Mouse (Mus musculus): ENCODE measurements around the gene Cfap74. TPM values are rescaled to one million over a fixed set of nuclear protein-coding genes. Genes with fewer than 3 reads are reported as not detected.
"Not testable (repeated sequence)": the region's sequence is repeated elsewhere in the genome, so short reads cannot be mapped to it uniquely, and the experiment has no call there.

Gene Cfap74
- polyA plus RNA-seq, 1 experiment from 2014 or later: 1.5 TPM

DNA sequence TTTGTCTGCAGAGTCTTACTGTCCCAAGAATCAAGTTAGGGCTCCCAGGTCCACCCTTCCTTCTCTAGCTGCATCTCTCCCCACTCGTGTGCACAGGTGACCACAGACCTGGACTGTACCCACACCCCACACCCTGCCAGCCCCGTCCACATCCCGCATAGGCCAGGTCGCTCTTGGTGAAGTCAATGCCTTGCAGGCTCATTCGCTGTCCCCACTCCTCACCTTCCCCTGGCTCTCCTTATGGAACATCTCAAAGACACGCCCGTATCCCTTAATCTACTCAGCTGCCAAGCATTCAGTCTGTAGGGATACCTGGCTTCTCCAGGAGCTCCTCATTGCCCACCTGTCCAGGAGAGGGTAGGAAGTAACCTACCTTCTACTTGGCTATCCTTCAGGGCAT lies 62.4 kb downstream of the Cfap74 start:
- H3K9me3 ChIP-seq (ENCODE audit: low read length): no peaks in the 10 kb centered on the region
- no peaks in the 10 kb centered on the region for H3K4me1 ChIP-seq (ENCODE audit: insufficient read depth, low read length)
- no peak overlapping the region for H3K4me3 ChIP-seq (ENCODE audit: low read length)
- H3K27me3 ChIP-seq (ENCODE audit: insufficient read depth, low read length): no peaks in the 10 kb centered on the region
- no peak overlapping the region for H3K27ac ChIP-seq (ENCODE audit: low read length)
- no peak overlapping the region for H3K9ac ChIP-seq (replicated peaks; ENCODE audit: low read length)
- no peak overlapping the region for H3K4me2 ChIP-seq (replicated peaks; ENCODE audit: low read depth, low read length)
- WGBS: 86% methylated on average over 7 of the region's 7 CpGs
- ATAC-seq (ENCODE audit: low FRiP score, low TSS enrichment): no peak
- H3K36me3 ChIP-seq (ENCODE audit: insufficient read depth, low read length): no peaks in the 10 kb centered on the region

DNA sequence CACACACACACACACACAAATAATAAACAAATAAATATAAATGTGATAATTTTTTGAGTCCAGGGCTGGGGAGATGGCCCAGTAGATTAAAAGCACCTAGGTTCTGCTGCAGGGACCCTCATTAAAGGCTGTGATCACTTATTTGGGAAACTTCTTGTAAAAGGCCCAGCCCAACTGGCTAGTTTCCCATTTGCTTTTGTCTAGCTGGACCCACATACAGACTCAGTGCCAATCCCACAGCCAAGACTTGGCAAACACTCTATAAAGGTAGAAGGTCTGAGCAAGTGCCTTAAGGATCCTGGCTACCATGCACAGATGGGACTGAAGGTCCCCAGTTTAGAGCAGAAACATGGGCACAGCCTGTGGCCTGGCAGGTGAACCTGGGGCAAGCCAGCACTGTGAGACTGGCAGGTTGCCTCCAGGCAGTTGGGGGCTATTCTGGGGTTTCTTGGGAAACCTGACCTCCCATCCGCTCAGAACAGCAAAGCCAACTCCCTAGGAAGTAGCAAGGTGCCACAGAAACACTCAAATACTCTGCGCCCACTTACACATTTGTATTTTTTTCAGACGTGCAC lies 63.8 kb downstream of the Cfap74 start:
- no peak overlapping the region for H3K27ac ChIP-seq (ENCODE audit: low read length)

DNA sequence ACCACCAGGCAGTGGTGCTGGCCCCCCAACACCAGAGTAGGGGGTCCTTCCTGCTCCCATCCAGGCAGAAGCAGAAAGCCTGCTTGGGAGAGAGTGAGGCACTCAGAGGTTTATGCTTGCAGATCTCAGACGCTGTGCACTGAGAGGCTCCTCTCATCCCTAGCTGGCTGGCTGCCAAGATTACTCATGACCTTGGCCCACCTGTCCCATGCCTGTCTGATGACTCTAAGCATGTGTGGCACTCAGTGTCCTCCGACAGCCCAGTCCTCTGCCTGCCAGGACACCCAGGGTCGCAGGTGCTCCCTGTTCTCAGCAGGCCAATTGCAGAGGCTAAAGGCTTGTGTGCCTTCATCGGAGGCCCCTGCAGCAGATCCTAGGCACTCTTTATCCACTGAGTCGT lies 64.3 kb downstream of the Cfap74 start:
- 49% methylated on average over 5 of the region's 5 CpGs for WGBS
- ATAC-seq (ENCODE audit: low FRiP score, low TSS enrichment): 0 out of 2 replicates have a peak, but pooled peaks have one; percentile 16
- H3K4me2 ChIP-seq (replicated peaks; ENCODE audit: low read depth, low read length): no peak overlapping the region
- H3K9me3 ChIP-seq (ENCODE audit: low read length): no peaks in the 10 kb centered on the region
- H3K36me3 ChIP-seq (ENCODE audit: insufficient read depth, low read length): no peaks in the 10 kb centered on the region
- H3K4me1 ChIP-seq (ENCODE audit: insufficient read depth, low read length): no peaks in the 10 kb centered on the region
- no peak overlapping the region for H3K4me3 ChIP-seq (ENCODE audit: low read length)
- H3K9ac ChIP-seq (replicated peaks; ENCODE audit: low read length): no peak overlapping the region
- no peaks in the 10 kb centered on the region for H3K27me3 ChIP-seq (ENCODE audit: insufficient read depth, low read length)
- no peak overlapping the region for H3K27ac ChIP-seq (ENCODE audit: low read length)

More for the DNA sequence above, 63.8 kb downstream of the Cfap74 start:
- Histone ChIP-seq H3K9me3 (ENCODE audit: low read length) (no peaks in the 10 kb centered on the region), H3K36me3 (ENCODE audit: insufficient read depth, low read length) (no peaks in the 10 kb centered on the region), H3K4me1 (ENCODE audit: insufficient read depth, low read length) (no peaks in the 10 kb centered on the region), H3K9ac (replicated peaks; ENCODE audit: low read length) (no peak overlapping the region), H3K27me3 (ENCODE audit: insufficient read depth, low read length) (no peaks in the 10 kb centered on the region), H3K4me2 (replicated peaks; ENCODE audit: low read depth, low read length) (no peak overlapping the region), H3K4me3 (ENCODE audit: low read length) (no peak overlapping the region)
- 82% methylated on average over 3 of the region's 3 CpGs for WGBS
- ATAC-seq (ENCODE audit: low FRiP score, low TSS enrichment): no peak

DNA sequence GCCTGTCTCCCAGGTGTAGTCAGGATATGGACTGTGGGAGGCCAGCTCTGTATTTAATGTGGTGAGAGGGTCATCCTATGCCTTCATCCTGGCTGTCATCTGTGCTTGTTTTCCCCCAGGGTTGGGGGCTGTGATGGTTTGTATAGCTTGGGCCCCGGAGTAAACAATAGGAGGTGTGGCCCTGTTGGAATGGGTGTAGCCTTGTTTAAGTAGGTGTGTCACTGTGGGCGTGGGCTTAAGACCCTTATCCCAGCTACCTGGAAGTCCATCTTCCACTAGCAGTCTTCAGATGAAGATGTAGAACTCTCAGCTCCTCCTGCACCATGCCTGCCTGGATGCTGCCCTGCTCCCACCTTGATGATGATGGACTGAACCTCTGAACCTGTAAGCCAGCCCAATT lies 64.8 kb downstream of the Cfap74 start:
- not testable (repeated sequence) for H3K27ac ChIP-seq (ENCODE audit: low read length); H3K4me3 ChIP-seq (ENCODE audit: low read length); H3K4me1 ChIP-seq (ENCODE audit: insufficient read depth, low read length); H3K9ac ChIP-seq (replicated peaks; ENCODE audit: low read length); H3K9me3 ChIP-seq (ENCODE audit: low read length); H3K36me3 ChIP-seq (ENCODE audit: insufficient read depth, low read length); H3K4me2 ChIP-seq (replicated peaks; ENCODE audit: low read depth, low read length); H3K27me3 ChIP-seq (ENCODE audit: insufficient read depth, low read length); ATAC-seq (ENCODE audit: low FRiP score, low TSS enrichment)
- 61% methylated on average over 2 of the region's 2 CpGs for WGBS

DNA sequence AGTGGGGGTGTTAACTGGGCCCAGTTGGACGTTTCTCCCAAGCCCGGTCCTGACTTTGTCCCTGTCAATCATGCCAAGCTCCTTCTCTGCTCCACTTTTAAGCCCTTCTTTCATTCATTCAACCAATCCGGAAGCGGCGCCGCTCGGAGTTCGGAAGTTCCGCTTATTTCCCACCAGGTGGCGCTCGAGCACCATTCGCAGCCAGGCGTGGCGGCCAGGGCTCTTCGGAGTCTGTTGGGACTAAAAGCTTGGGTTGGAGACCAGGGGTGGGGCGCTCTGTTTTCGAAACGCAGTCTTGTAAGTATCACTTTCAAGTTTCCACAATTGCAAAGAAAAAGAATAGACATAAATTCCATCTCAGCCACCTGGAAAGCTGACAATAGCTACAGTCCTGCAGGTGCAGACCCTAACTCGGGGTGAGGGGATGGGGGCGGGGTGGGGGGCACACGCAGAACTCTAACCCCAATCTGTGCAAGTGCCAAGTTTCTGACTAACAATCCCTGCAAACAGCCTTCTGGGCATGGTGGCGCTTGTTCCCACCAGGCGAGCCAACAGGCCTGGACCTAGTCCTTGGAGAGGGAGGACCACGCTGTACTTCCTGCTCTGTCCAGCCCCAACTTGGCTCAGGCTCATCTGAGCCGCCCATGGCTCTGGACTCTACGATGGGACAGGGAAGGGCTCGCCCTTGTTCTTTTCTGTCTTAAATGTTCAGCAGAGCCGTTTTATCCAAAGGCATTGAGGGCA lies 72.6 kb downstream of the Cfap74 start:
- peak overlapping the region; percentile 53 for H3K4me2 ChIP-seq (replicated peaks; ENCODE audit: low read depth, low read length)
- 18% methylated on average over 28 of the region's 28 CpGs for WGBS

DNA sequence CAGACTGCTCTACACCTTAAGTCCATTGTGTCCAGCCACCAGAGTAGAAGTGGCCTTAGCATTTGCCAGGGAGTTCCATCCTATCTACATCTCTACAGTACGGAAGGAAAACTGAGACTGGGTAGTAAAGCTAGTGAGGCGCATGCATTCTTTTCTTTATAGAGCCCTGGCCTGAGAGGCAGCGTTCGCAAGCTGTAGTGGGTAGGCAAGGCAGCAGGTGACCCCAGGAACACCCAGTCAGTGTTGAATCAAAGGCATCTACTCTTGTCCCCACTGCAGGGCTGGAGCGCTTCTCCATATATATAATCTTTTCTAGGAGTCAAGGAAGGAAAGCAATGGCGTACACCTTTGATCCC lies 73.1 kb downstream of the Cfap74 start:
- ATAC-seq (ENCODE audit: low FRiP score, low TSS enrichment): no peak
- no peak overlapping the region for H3K27ac ChIP-seq (ENCODE audit: low read length)
- no peaks in the 10 kb centered on the region for H3K27me3 ChIP-seq (ENCODE audit: insufficient read depth, low read length)
- H3K9ac ChIP-seq (replicated peaks; ENCODE audit: low read length): peak overlapping the region; percentile 24; the same call in 1 of the 2 replicates
- H3K9me3 ChIP-seq (ENCODE audit: low read length): no peaks in the 10 kb centered on the region
- no peaks in the 10 kb centered on the region for H3K36me3 ChIP-seq (ENCODE audit: insufficient read depth, low read length)
- peaks cover 12% of the 10 kb centered on the region; the same call in 1 of the 2 replicates for H3K4me1 ChIP-seq (ENCODE audit: insufficient read depth, low read length)
- 0 out of 2 replicates have a peak overlapping the region, but pooled peaks have one; percentile 53 for H3K4me2 ChIP-seq (replicated peaks; ENCODE audit: low read depth, low read length)
- H3K4me3 ChIP-seq (ENCODE audit: low read length): peak overlapping the region; percentile 31; the same call in 1 of the 2 replicates
- 89% methylated on average over 6 of the region's 6 CpGs for WGBS

More for the DNA sequence above, 72.6 kb downstream of the Cfap74 start:
- Histone ChIP-seq H3K9ac (replicated peaks; ENCODE audit: low read length) (peak overlapping the region; percentile 24; the same call in 1 of the 2 replicates), H3K27ac (ENCODE audit: low read length) (peak overlapping the region; percentile 10; the same call in 1 of the 2 replicates), H3K4me3 (ENCODE audit: low read length) (peak overlapping the region; percentile 31), H3K27me3 (ENCODE audit: insufficient read depth, low read length) (no peaks in the 10 kb centered on the region), H3K36me3 (ENCODE audit: insufficient read depth, low read length) (no peaks in the 10 kb centered on the region), H3K9me3 (ENCODE audit: low read length) (no peaks in the 10 kb centered on the region), H3K4me1 (ENCODE audit: insufficient read depth, low read length) (peaks cover 10% of the 10 kb centered on the region; the same call in 1 of the 2 replicates)
- ATAC-seq (ENCODE audit: low FRiP score, low TSS enrichment): peak; percentile 80

DNA sequence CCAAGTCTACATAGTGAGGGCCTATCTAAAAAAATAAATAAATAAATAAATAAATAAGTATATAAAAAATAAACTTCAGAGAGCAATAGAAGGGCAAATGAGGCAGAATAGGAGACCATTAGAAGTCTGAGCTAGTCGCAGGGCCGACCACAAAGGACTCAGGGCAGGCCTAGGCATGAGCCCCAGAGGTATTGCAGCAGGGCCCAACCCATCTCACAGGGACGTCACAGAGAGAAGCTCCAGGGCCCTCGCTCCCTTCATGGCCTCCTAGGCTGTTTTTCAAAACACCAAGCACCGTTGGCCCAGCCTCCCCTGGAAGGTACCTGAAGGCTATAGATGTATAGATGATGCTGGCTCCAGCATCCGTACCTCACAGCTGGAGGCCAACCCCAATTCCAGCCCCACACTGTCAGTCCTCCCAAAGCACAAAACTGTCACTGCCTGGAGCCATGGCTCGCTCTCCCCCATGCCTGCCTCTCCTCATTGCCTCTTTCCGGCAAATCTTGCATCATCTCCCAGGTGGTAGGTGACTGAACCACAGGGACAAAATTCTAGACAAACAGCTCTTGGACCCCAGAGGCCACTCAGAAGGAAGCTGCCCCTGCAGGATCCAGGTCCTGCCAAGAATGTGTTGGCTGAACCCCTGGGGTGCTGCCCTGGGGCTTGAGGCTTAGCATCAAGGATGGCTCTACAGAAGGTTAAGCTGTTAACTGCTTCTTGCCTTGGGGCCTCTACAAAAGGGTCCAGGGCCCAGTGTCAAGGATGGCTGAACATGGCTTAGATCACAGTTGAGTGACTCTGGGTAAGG lies 73.9 kb downstream of the Cfap74 start:
- no peaks in the 10 kb centered on the region for H3K27me3 ChIP-seq (ENCODE audit: insufficient read depth, low read length)
- H3K4me1 ChIP-seq (ENCODE audit: insufficient read depth, low read length): peaks cover 21% of the 10 kb centered on the region
- H3K9ac ChIP-seq (replicated peaks; ENCODE audit: low read length): no peak overlapping the region
- no peak overlapping the region for H3K27ac ChIP-seq (ENCODE audit: low read length)
- H3K36me3 ChIP-seq (ENCODE audit: insufficient read depth, low read length): no peaks in the 10 kb centered on the region
- no peak overlapping the region for H3K4me3 ChIP-seq (ENCODE audit: low read length)
- no peak for ATAC-seq (ENCODE audit: low FRiP score, low TSS enrichment)
- 76% methylated on average over 8 of the region's 8 CpGs for WGBS
- H3K9me3 ChIP-seq (ENCODE audit: low read length): no peaks in the 10 kb centered on the region
- no peak overlapping the region for H3K4me2 ChIP-seq (replicated peaks; ENCODE audit: low read depth, low read length)

DNA sequence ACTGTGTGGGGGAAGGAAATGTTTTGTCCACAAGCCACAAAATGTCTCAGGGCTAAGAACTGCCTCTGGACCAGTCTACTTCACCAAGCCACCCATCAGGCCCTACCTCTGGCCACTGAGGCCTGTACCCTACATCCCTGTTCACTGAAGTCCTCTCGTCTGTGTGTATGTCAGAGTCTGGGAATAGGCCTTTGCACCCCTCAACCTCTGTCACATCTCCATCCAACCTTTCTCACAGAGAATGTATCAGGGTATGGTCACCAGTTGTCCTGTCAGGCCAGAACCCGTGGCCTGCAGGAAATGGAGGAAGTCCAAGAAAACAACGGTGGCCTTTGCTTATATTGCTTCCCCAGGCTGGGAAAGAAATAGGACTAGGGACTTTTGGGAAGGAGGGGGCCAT lies 76.5 kb downstream of the Cfap74 start:
- Histone ChIP-seq H3K9me3 (ENCODE audit: low read length) (no peaks in the 10 kb centered on the region), H3K27me3 (ENCODE audit: insufficient read depth, low read length) (no peaks in the 10 kb centered on the region), H3K27ac (ENCODE audit: low read length) (no peak overlapping the region), H3K4me1 (ENCODE audit: insufficient read depth, low read length) (peaks cover 42% of the 10 kb centered on the region), H3K36me3 (ENCODE audit: insufficient read depth, low read length) (no peaks in the 10 kb centered on the region), H3K4me2 (replicated peaks; ENCODE audit: low read depth, low read length) (no peak overlapping the region), H3K4me3 (ENCODE audit: low read length) (no peak overlapping the region), H3K9ac (replicated peaks; ENCODE audit: low read length) (no peak overlapping the region)
- WGBS: 58% methylated on average over 3 of the region's 3 CpGs
- no peak for ATAC-seq (ENCODE audit: low FRiP score, low TSS enrichment)

DNA sequence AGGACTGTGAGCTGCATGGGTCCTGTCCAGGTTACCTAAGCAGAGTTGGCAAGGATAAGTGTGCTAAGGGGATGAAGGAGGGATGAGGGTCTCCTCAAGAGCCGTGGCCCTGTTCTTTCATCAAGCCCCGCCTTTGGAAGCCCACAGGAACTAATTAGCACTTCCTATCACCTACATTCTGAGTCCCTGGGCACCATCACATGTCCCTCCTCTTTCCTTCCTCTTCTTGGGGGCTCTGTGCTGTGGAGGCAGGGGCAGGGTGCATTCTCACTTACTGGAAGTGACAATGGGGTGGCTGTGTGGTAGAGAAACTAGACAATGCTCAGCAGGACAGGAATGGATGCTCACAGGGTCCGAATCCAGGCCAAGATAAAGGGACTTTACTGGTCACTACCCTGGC lies 78.8 kb downstream of the Cfap74 start:
- Histone ChIP-seq H3K4me2 (replicated peaks; ENCODE audit: low read depth, low read length) (peak overlapping the region; percentile 9; the same call in 1 of the 2 replicates), H3K4me1 (ENCODE audit: insufficient read depth, low read length) (peaks cover 38% of the 10 kb centered on the region), H3K36me3 (ENCODE audit: insufficient read depth, low read length) (no peaks in the 10 kb centered on the region), H3K27me3 (ENCODE audit: insufficient read depth, low read length) (no peaks in the 10 kb centered on the region), H3K9me3 (ENCODE audit: low read length) (no peaks in the 10 kb centered on the region), H3K4me3 (ENCODE audit: low read length) (no peak overlapping the region), H3K27ac (ENCODE audit: low read length) (peak overlapping the region; percentile 90), H3K9ac (replicated peaks; ENCODE audit: low read length) (peak overlapping the region; percentile 14; the same call in 1 of the 2 replicates)
- ATAC-seq (ENCODE audit: low FRiP score, low TSS enrichment): no peak
- WGBS: 52% methylated on average over 3 of the region's 3 CpGs

Measured in kidney, embryonic 16.5 days (tissue).